Comparison of ENCODE assay signal across 12 mouse cellular contexts in the genomic region with DNA sequence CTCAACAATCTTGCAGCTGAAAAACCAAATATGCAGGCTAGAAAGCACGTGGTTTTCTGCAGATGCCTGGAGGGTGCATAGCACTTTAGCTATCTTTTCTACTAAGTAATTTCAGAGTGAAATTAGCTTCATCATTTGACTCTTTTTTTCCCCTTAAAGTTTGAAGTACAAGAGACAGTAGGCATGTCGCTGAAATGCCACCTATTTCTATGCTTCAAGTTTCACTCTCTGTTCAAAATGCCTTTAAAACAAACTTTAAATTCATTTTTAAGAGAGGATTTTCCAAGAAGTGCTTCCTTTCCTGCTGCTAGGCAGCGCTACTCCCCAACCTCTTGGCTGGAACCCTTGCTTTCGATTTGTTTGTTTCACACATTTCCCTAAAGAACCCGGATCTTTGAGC. TPM values are rescaled to one million over a fixed set of nuclear protein-coding genes. Genes with fewer than 3 reads are reported as not detected.
DNase-seq lines count a peak whose midpoint lies in the region; TF ChIP-seq lines count a peak whose summit lies in the region.
"Had no signal": no experiment of that assay in that cellular context is flagged by ENCODE, and none has a peak within 500 bp of the region (broad histone marks: within the 10 kb centered on the region; RNA-seq: fewer than 3 reads in every experiment).

No protein-coding gene starts in this region.

- under 1% methylated on average over 5 of the region's 5 CpGs for WGBS in forebrain, embryonic 10.5 days
- under 1% methylated on average over 5 of the region's 5 CpGs for WGBS in limb, embryonic 10.5 days

- 0 out of 2 replicates have a peak, but pooled peaks cover 5% of the 10 kb centered on the region for H3K9me3 ChIP-seq in forebrain, embryonic 10.5 days
- no peaks in the 10 kb centered on the region for H3K9me3 ChIP-seq in limb, embryonic 10.5 days (replicated peaks)

- no peaks in the 10 kb centered on the region for H3K36me3 ChIP-seq in forebrain, embryonic 10.5 days (replicated peaks)
- no peaks in the 10 kb centered on the region for H3K36me3 ChIP-seq in limb, embryonic 10.5 days
- H3K36me3 ChIP-seq: G1E had no signal

- H3K4me1 ChIP-seq in forebrain, embryonic 10.5 days, result peaks cover 54% of the 10 kb centered on the region
- peaks cover 60% of the 10 kb centered on the region for H3K4me1 ChIP-seq in limb, embryonic 10.5 days

- peaks cover 96% of the 10 kb centered on the region for H3K27me3 ChIP-seq in forebrain, embryonic 10.5 days (ENCODE audit: poor library complexity, severe bottlenecking)
- H3K27me3 ChIP-seq in limb, embryonic 10.5 days (ENCODE audit: low read depth, poor library complexity, severe bottlenecking), result peaks cover 66% of the 10 kb centered on the region

- intact Hi-C loops in left cerebral cortex, adult 2 months (cut with DNase I), result no loop called here
- intact Hi-C loops in left cerebral cortex, postnatal 4 days (cut with DNase I), result no loop called here

- no peak for DNase-seq in left cerebral cortex, adult 2 months (ENCODE audit: extremely low spot score in 1 of 2, low spot score in 2 of 2)
- DNase-seq in left cerebral cortex, postnatal 4 days, result no peak
- DNase-seq in forebrain, embryonic 10.5 days (ENCODE audit: extremely low spot score, low spot score), result peak; percentile 17
- no peak for DNase-seq in limb, embryonic 10.5 days (ENCODE audit: low spot score)
- peak; percentile 57 for DNase-seq in retina, postnatal 1 day
- DNase-seq in frontal cortex, postnatal 25 days (ENCODE audit: low spot score in 2 of 2), result no peak
- DNase-seq in T-cell, adult 2 months (ENCODE audit: low spot score), result no peak
- DNase-seq: layer of hippocampus, postnatal 36 days had no signal

- peak overlapping the region; percentile 1; the same call in 1 of the 2 replicates for H3K4me3 ChIP-seq in left cerebral cortex, adult 2 months
- H3K4me3 ChIP-seq in forebrain, embryonic 10.5 days, result peak overlapping the region; percentile 52
- H3K4me3 ChIP-seq in limb, embryonic 10.5 days, result peak overlapping the region; percentile 30

- H3K27ac ChIP-seq in left cerebral cortex, adult 2 months, result peak overlapping the region; percentile 29; the same call in 1 of the 2 replicates
- H3K27ac ChIP-seq in forebrain, embryonic 10.5 days, result no peak overlapping the region
- peak overlapping the region; percentile 40; the same call in 1 of the 2 replicates for H3K27ac ChIP-seq in limb, embryonic 10.5 days

- no peak for TF ChIP-seq CTCF in left cerebral cortex, adult 2 months (IDR thresholded peaks at IDR 0.05)

RNA-seq across cellular contexts. Expression of a gene that starts 1.3 kb away (rescaled TPM):
- total RNA-seq in left cerebral cortex, adult 2 months (2021), result not detected
- total RNA-seq in left cerebral cortex, postnatal 4 days (2021), result under 1 TPM in 1 of 2 experiments, not detected in 1; 0.40 TPM
- 0.27 TPM in 1 of 2 replicates, not detected in the other for polyA plus RNA-seq in forebrain, embryonic 10.5 days (2016; fragmentation: Nextera tagmentation; extraction: Ambion mirVana)
- not detected in 2 replicates for polyA plus RNA-seq in limb, embryonic 10.5 days (2016; fragmentation: Nextera tagmentation; extraction: Ambion mirVana)
- total RNA-seq: adrenal gland, postnatal 4 days; heart, postnatal 10 days; layer of hippocampus, postnatal 36 days had no signal
- polyA plus RNA-seq: G1E; lung, postnatal 0 days had no signal

RNA-seq across cellular contexts. Expression of a gene that starts 13.8 kb away (rescaled TPM):
- 10 to 100 TPM; 17.4 to 18.3 TPM for total RNA-seq in left cerebral cortex, adult 2 months (2021)
- total RNA-seq in left cerebral cortex, postnatal 4 days (2021), result 10 to 100 TPM; 22.4 to 24.1 TPM
- 7.0 and 7.3 TPM in 2 replicates for polyA plus RNA-seq in forebrain, embryonic 10.5 days (2016; fragmentation: Nextera tagmentation; extraction: Ambion mirVana)
- 5.0 and 5.1 TPM in 2 replicates for polyA plus RNA-seq in limb, embryonic 10.5 days (2016; fragmentation: Nextera tagmentation; extraction: Ambion mirVana)
- total RNA-seq: heart, postnatal 10 days had no signal
- polyA plus RNA-seq: G1E had no signal

RNA-seq across cellular contexts. Expression of a gene that starts 23.6 kb away (rescaled TPM):
- 1 to 10 TPM; 4.1 to 4.8 TPM for total RNA-seq in left cerebral cortex, adult 2 months (2021)
- total RNA-seq in left cerebral cortex, postnatal 4 days (2021), result 1 to 10 TPM; 3.9 to 5.1 TPM
- polyA plus RNA-seq in forebrain, embryonic 10.5 days (2016; fragmentation: Nextera tagmentation; extraction: Ambion mirVana), result 20.7 and 21.5 TPM in 2 replicates
- 13.8 and 14.9 TPM in 2 replicates for polyA plus RNA-seq in limb, embryonic 10.5 days (2016; fragmentation: Nextera tagmentation; extraction: Ambion mirVana)
- total RNA-seq: heart, postnatal 10 days had no signal
- polyA plus RNA-seq: G1E; lung, postnatal 0 days had no signal

RNA-seq across cellular contexts. Expression of a gene that starts 38.1 kb away (rescaled TPM):
- under 1 TPM; 0.28 to 0.34 TPM for total RNA-seq in left cerebral cortex, adult 2 months (2021)
- under 1 TPM; 0.28 to 0.50 TPM for total RNA-seq in left cerebral cortex, postnatal 4 days (2021)
- polyA plus RNA-seq in forebrain, embryonic 10.5 days (2016; fragmentation: Nextera tagmentation; extraction: Ambion mirVana), result 1.0 and 1.9 TPM in 2 replicates
- 0.36 and 0.56 TPM in 2 replicates for polyA plus RNA-seq in limb, embryonic 10.5 days (2016; fragmentation: Nextera tagmentation; extraction: Ambion mirVana)
- total RNA-seq: adrenal gland, postnatal 4 days; heart, postnatal 10 days had no signal
- polyA plus RNA-seq: G1E; lung, postnatal 0 days had no signal

RNA-seq across cellular contexts. Expression of a gene that starts 45.1 kb away (rescaled TPM):
- 10 to 100 TPM; 30.2 to 36.2 TPM for total RNA-seq in left cerebral cortex, adult 2 months (2021)
- 10 to 100 TPM; 26.1 to 29.5 TPM for total RNA-seq in left cerebral cortex, postnatal 4 days (2021)
- 38.9 and 39.0 TPM in 2 replicates for polyA plus RNA-seq in forebrain, embryonic 10.5 days (2016; fragmentation: Nextera tagmentation; extraction: Ambion mirVana)
- 32.4 and 35.8 TPM in 2 replicates for polyA plus RNA-seq in limb, embryonic 10.5 days (2016; fragmentation: Nextera tagmentation; extraction: Ambion mirVana)

Comparison
In these comparisons a context has a peak if more than half of its experiments do, and no peak if none do; other contexts are left out.
1. DNase-seq: peak in forebrain, embryonic 10.5 days (single experiment) and retina, postnatal 1 day (single experiment); none in left cerebral cortex, adult 2 months (0 of 2), left cerebral cortex, postnatal 4 days (single experiment), limb, embryonic 10.5 days (single experiment), frontal cortex, postnatal 25 days (0 of 2) and T-cell, adult 2 months (single experiment).
2. H3K4me3 ChIP-seq: peak in every context shown above with its lines; median percentile 52 in forebrain, embryonic 10.5 days; 30 in limb, embryonic 10.5 days; 1 in left cerebral cortex, adult 2 months.